Mouse (Mus musculus): Measurements from ENCODE around the gene Lrmp.

Lrmp gene

GRCm38 (mm10) chr6:145210056-145210680, 94.7 kb downstream of the Lrmp start:
- peak; percentile 10 to 41 for DNase-seq

- peak; percentile 95 to 99 for DNase-seq
Observed at GRCm38 (mm10) chr6:145210816-145211338, 95.4 kb downstream of the Lrmp start, which contains the start of the genes Casc1 and Etfrf1. Gene Casc1 (minus strand): TSS chr6:145211005. Gene Etfrf1 (plus strand): TSS chr6:145211134.

GRCm38 (mm10) chr6:145211376-145212305, 96.2 kb downstream of the Lrmp start:
- no peak for DNase-seq

GRCm38 (mm10) chr6:145213916-145214315, 98.5 kb downstream of the Lrmp start:
- DNase-seq = no peak

GRCm38 (mm10) chr6:145215826-145216225, 100.4 kb downstream of the Lrmp start:
- DNase-seq = no peak

- DNase-seq = no peak
Observed at GRCm38 (mm10) chr6:145224246-145224645, 108.8 kb downstream of the Lrmp start.
